Mouse (Mus musculus) cerebellum, adult 2 months (tissue): Measurements from ENCODE around the gene Nip7.

Experiments used
- CTCF ChIP-seq: fragments of 200-500 bp; IDR thresholded peaks from 2 replicates; pipeline ENCODE4 v1.5.1; 2011; ENCODE audit warnings: low read depth, mild to moderate bottlenecking, control low read depth, low read length, moderate library complexity, borderline replicate concordance; ENCODE audit not compliant: insufficient read depth
- POLR2A ChIP-seq: fragments of 200-500 bp; IDR thresholded peaks from 2 replicates; pipeline ENCODE4 v1.6.1; 2011; ENCODE audit warnings: low read length, control low read depth, borderline replicate concordance; ENCODE audit not compliant: insufficient read depth

DNA sequence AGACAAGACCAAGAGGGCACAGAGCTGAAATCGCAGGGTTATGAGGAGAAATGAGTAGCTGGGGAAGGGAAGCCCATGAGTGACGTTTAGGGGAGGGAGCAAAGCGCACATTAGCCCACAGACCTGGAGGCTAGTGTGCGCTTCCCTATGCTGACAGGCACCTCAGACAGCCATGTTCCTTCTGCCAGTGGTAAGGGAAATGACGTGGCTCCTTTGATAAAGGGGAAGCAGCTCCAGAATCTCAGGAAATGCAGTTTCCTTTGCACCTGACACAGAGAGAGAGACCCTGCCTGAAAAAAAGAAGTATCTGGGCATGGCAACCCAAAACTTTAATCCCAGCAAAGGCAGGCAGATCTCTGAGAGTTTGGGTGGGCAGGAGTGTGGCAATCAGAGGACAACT, 26.6 kb upstream of the Nip7 start:
- no peak for TF ChIP-seq POLR2A
- no peak for TF ChIP-seq CTCF
